Mouse (Mus musculus) cortical plate, adult 2 months (tissue): ENCODE data around the gene Creld2.

ENCODE experiments used
- CTCF ChIP-seq: fragments of 200-500 bp; IDR thresholded peaks from 2 replicates; pipeline ENCODE4 v1.5.1; 2011; ENCODE audit warnings: mild to moderate bottlenecking, control low read depth, low read length; ENCODE audit not compliant: insufficient read depth; ENCODE audit errors: extremely low read depth
- POLR2A ChIP-seq: fragments of 200-500 bp; IDR thresholded peaks from 2 replicates; pipeline ENCODE4 v1.6.1; 2011; ENCODE audit warnings: mild to moderate bottlenecking, low read length, control low read depth; ENCODE audit not compliant: insufficient read depth; ENCODE audit errors: extremely low read depth

GRCm38 (mm10) chr15:88827466-88827865 is 8.0 kb downstream of the Creld2 start:
- TF ChIP-seq POLR2A: no peak
- no peak for TF ChIP-seq CTCF
